Mouse (Mus musculus) embryo, embryonic 10 days (tissue): Measurements from ENCODE around the gene Olfr843.

Source experiments
- DNase-seq: peaks from one replicate; pipeline ENCODE4 v3.0.0-alpha.2; 2015; ENCODE audit warnings: low spot score

Olfr843 gene

GRCm38 (mm10) chr9:19251887-19252286 is at the start of gene Olfr843:
Gene Olfr843, minus strand, starts transcription at chr9:19251987.
- no peak for DNase-seq
